Mouse (Mus musculus) small intestine, adult 2 months (tissue): ENCODE results near the gene Cmtr1. TPM values are rescaled to one million over a fixed set of nuclear protein-coding genes. Genes with fewer than 3 reads are reported as not detected.
"Not testable (repeated sequence)": the region's sequence is repeated elsewhere in the genome, so short reads cannot be mapped to it uniquely, and the experiment has no call there.

ENCODE experiments used
- H3K27ac ChIP-seq: fragments of 200-500 bp; 2 replicates; pipeline ENCODE4 v1.5.1; 2012; ENCODE audit warnings: low read depth, low read length, control low read depth, inconsistent platforms; ENCODE audit not compliant: insufficient read depth
- H3K27me3 ChIP-seq: fragments of 200-500 bp; 2 replicates; pipeline ENCODE4 v1.6.1; 2012; ENCODE audit warnings: mild to moderate bottlenecking, moderate library complexity, low read length, inconsistent platforms; ENCODE audit not compliant: control insufficient read depth, insufficient read depth
- H3K36me3 ChIP-seq: fragments of 200-500 bp; 2 replicates; pipeline ENCODE4 v1.6.1; 2012; ENCODE audit warnings: mild to moderate bottlenecking, low read length, control low read depth, inconsistent platforms; ENCODE audit not compliant: control insufficient read depth, insufficient read depth
- H3K4me1 ChIP-seq: fragments of 200-500 bp; 2 replicates; pipeline ENCODE4 v1.6.1; 2012; ENCODE audit warnings: low read length, inconsistent platforms, mixed read lengths; ENCODE audit not compliant: control insufficient read depth, insufficient read depth, insufficient read length
- H3K4me3 ChIP-seq: fragments of 200-500 bp; 2 replicates; pipeline ENCODE4 v1.5.1; 2012; ENCODE audit warnings: low read depth, mild to moderate bottlenecking, control low read depth, inconsistent platforms, low read length, moderate library complexity
- CTCF ChIP-seq: fragments of 200-500 bp; IDR thresholded peaks from 2 replicates; pipeline ENCODE4 v1.5.1; 2012; ENCODE audit warnings: low read depth, mild to moderate bottlenecking, control low read depth, inconsistent platforms, low read length, moderate library complexity, mixed read lengths; ENCODE audit not compliant: insufficient replicate concordance, insufficient read length; ENCODE audit errors: extremely low read depth
- POLR2A ChIP-seq: fragments of 200-500 bp; IDR thresholded peaks from 2 replicates; pipeline ENCODE4 v1.6.1; 2012; ENCODE audit warnings: low read depth, mild to moderate bottlenecking, control low read depth, inconsistent platforms, low read length, moderate library complexity
- WGBS: fragments of 180-500 bp; shearing (Covaris S2); methylation state at CpG from one replicate; pipeline ENCODE4 v1.1.7; 2018; 5-methylcytosine and 5-hydroxymethylcytosine counted together
- polyA plus RNA-seq: library from polyadenylated mRNA; depleted of rRNA; stranded (reverse); fragments of >200 nt; gene quantifications from 2 replicates; pipeline ENCODE4 v1.2.3, GENCODE M21; 2012

Gene Cmtr1
- polyA plus RNA-seq, 1 experiment: 11.7 TPM

- Histone ChIP-seq H3K27me3 (no peaks in the 10 kb centered on the region), H3K4me3 (no peak overlapping the region), H3K36me3 (peaks cover 18% of the 10 kb centered on the region), H3K4me1 (peaks cover 3% of the 10 kb centered on the region; the same call in 1 of the 2 replicates), H3K27ac (no peak overlapping the region)
- TF ChIP-seq POLR2A (no peak), CTCF (no peak)
- 58% methylated on average over 5 of the region's 5 CpGs for WGBS
Observed at GRCm38 (mm10) chr17:29706981-29707545, 46.7 kb downstream of the Cmtr1 start.

GRCm38 (mm10) chr17:29708783-29709182 lies 48.4 kb downstream of the Cmtr1 start:
- TF ChIP-seq POLR2A: no peak
- TF ChIP-seq CTCF: no peak
- Histone ChIP-seq H3K27me3 (no peaks in the 10 kb centered on the region), H3K36me3 (peaks cover 4% of the 10 kb centered on the region; the same call in 1 of the 2 replicates), H3K27ac (no peak overlapping the region), H3K4me1 (peaks cover 3% of the 10 kb centered on the region; the same call in 1 of the 2 replicates), H3K4me3 (no peak overlapping the region)
- WGBS: 83% methylated on average over 5 of the region's 5 CpGs

GRCm38 (mm10) chr17:29710562-29711044 lies 50.2 kb downstream of the Cmtr1 start:
- TF ChIP-seq POLR2A (no peak), CTCF (no peak)
- H3K27me3 ChIP-seq: no peaks in the 10 kb centered on the region
- no peaks in the 10 kb centered on the region for H3K36me3 ChIP-seq
- 83% methylated on average over 11 of the region's 11 CpGs for WGBS
- no peak overlapping the region for H3K4me3 ChIP-seq
- peaks cover 3% of the 10 kb centered on the region; the same call in 1 of the 2 replicates for H3K4me1 ChIP-seq
- H3K27ac ChIP-seq: no peak overlapping the region

GRCm38 (mm10) chr17:29711076-29711744 lies 50.8 kb downstream of the Cmtr1 start:
- H3K27ac ChIP-seq: no peak overlapping the region
- 39% methylated on average over 19 of the region's 19 CpGs for WGBS

GRCm38 (mm10) chr17:29711745-29712431 lies 51.5 kb downstream of the Cmtr1 start:
- no peaks in the 10 kb centered on the region for H3K27me3 ChIP-seq
- TF ChIP-seq POLR2A (no peak), CTCF (no peak)
- H3K4me1 ChIP-seq: peaks cover 7% of the 10 kb centered on the region; the same call in 1 of the 2 replicates
- 53% methylated on average over 8 of the region's 8 CpGs for WGBS
- H3K36me3 ChIP-seq: no peaks in the 10 kb centered on the region
- no peak overlapping the region for H3K4me3 ChIP-seq
- H3K27ac ChIP-seq: no peak overlapping the region

More at GRCm38 (mm10) chr17:29711076-29711744, 50.8 kb downstream of the Cmtr1 start:
- Histone ChIP-seq H3K4me1 (peaks cover 7% of the 10 kb centered on the region; the same call in 1 of the 2 replicates), H3K4me3 (no peak overlapping the region), H3K36me3 (no peaks in the 10 kb centered on the region), H3K27me3 (no peaks in the 10 kb centered on the region)
- no peak for TF ChIP-seq CTCF

- WGBS: 32% methylated on average over 7 of the region's 7 CpGs
- no peak overlapping the region for H3K4me3 ChIP-seq
- H3K4me1 ChIP-seq: peaks cover 10% of the 10 kb centered on the region; the same call in 1 of the 2 replicates
- no peak overlapping the region for H3K27ac ChIP-seq
- H3K27me3 ChIP-seq: no peaks in the 10 kb centered on the region
- no peaks in the 10 kb centered on the region for H3K36me3 ChIP-seq
- TF ChIP-seq CTCF (no peak), POLR2A (no peak)
Observed at GRCm38 (mm10) chr17:29712565-29712964, 52.2 kb downstream of the Cmtr1 start.

- not testable (repeated sequence) for H3K27ac ChIP-seq, H3K27me3 ChIP-seq, H3K4me1 ChIP-seq, H3K36me3 ChIP-seq, H3K4me3 ChIP-seq
- 95% methylated on average over 4 of the region's 4 CpGs for WGBS
Observed at GRCm38 (mm10) chr17:29713734-29714133, 53.3 kb downstream of the Cmtr1 start.
